Mouse (Mus musculus): ENCODE results near the gene Ankrd33. TPM values are rescaled to one million over a fixed set of nuclear protein-coding genes. Genes with fewer than 3 reads are reported as not detected.
A peak's percentile ranks its signal among the peaks of the same experiment; 100 is the strongest.

The Ankrd33 gene
- total RNA-seq, 2 experiments from 2014 or later: not detected

DNA sequence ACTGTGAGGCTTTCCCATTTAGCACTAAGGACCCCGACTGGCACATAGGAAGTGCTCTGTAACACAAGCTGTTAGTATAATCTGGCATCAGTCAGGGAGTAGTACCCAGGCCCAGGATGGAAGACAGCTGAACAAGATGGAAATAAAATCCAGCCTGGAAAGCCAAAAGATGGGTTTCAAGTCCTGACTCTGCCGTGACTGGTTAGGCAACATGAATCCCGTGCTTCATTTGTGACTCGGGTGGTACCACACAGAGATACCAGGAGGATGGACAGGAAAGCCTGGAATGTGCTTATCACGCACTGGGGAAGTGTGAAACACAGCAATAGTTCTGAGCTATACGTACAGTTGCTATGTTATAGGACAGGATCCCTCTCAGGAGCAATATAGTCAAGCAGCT, 25.0 kb downstream of the Ankrd33 start:
- intact Hi-C loops (cut with DNase I): no loop called here
- no peak for DNase-seq (ENCODE audit: extremely low spot score in 1 of 2, low spot score in 2 of 2)

DNA sequence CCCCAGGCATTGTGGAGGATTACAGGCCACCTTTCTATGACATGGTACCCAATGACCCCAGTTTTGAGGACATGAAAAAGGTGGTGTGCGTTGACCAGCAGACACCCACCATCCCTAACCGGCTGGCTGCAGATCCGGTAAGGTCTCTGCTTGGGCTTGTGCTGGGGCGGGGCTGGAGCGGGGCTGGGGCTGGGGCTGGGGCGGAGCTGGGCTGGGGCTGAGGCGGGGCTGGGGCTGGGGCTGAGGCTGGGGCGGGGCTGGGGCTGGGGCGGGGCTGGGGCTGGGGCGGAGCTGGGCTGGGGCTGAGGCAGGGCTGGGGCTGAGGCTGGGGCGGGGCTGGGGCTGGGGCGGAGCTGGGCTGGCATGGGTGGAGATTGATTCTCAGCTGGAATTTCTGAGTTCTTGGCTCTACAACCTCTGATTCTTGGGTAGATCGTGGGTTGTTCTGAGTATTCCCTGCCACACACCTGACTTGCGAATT, 25.5 kb downstream of the Ankrd33 start:
- no peak for DNase-seq (ENCODE audit: extremely low spot score in 1 of 2, low spot score in 2 of 2)
- intact Hi-C loops (cut with DNase I): no loop called here

DNA sequence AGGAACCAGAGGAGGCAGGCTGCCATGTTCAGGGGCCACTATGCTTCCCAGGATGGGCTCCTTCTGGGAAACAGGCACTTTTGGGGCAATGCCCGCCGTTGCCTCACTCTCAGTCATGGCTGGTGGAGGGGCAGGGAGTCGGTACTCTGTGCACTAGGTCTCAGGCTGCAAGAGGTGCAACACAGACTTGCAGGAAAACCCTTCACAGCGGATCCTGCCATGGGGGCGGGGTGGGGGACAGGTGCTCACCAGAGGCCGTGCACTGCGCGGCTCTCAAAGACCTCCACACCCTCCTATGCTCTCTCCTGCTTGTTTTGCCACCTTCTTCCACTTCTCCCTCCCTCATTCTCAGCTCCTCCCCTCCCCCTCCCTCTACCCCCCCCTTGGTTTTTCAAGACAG, 27.1 kb downstream of the Ankrd33 start:
- no peak for DNase-seq (ENCODE audit: extremely low spot score in 1 of 2, low spot score in 2 of 2)
- intact Hi-C loops (cut with DNase I): no loop called here

DNA sequence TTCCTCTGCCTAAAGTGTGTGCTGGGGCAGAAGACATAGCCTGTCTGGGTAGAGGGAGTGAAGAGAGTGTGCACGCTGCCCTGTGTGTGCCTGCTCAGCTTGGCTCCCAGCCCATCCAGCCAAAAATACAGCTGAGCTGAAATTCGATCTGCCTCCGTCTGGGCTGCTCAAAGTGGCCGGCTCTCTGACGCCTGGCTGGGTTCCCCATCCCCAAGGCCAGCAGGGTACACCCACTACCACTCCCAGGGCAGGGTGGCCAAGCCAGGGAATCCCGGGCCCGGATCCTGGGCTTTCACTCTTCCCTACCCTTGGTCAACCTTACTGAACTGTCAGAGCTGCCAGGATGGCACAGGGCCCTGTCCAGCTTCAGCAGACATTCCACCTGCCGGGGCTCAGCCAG, 27.9 kb downstream of the Ankrd33 start:
- DNase-seq (ENCODE audit: extremely low spot score in 1 of 2, low spot score in 2 of 2): peak in 1 of 2 experiments; percentile 74
- intact Hi-C loops (cut with DNase I): no loop called here

DNA sequence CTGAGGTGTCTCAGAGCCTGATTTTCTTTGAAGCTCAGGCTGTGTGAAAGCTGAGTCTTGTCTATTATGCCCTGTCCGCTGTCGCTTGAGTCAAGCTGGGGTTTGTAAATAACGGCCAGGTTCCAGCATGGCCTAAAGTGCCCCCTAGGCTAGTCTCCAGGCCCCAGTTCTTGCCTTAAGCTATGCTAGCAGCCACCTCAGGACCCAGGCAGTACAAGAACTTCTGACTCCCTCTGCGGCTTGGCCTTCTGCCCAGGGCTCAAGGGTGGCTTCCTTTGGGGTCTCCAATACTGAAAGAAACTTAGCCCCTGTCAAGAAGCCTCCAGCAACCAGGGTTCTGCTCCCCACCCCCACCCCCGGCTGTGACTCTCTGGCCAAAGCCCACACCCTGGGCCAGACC, 28.6 kb downstream of the Ankrd33 start:
- intact Hi-C loops (cut with DNase I): no loop called here
- peak in 1 of 2 experiments; percentile 36 for DNase-seq (ENCODE audit: extremely low spot score in 1 of 2, low spot score in 2 of 2)

DNA sequence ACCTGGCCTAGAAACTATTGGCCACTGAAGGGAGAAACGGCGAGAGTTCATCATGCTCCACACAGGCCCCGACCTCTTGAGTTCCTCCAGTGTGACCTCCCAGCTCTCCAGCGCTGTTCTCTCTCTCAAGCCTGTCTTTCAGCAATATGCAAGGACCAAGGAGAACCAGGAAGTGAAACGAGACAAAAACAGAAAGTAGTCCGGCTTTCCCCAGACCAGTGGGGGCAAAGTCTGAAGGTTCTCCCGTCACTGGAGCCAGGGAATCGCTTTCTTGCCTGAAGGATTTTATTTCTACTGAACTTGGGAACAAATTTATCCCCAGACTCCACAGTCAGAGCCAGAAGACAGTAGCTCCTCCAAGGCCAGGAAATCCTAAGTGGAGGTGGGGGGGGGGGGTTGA, 29.2 kb downstream of the Ankrd33 start:
- intact Hi-C loops (cut with DNase I): no loop called here
- DNase-seq (ENCODE audit: extremely low spot score in 1 of 2, low spot score in 2 of 2): no peak

DNA sequence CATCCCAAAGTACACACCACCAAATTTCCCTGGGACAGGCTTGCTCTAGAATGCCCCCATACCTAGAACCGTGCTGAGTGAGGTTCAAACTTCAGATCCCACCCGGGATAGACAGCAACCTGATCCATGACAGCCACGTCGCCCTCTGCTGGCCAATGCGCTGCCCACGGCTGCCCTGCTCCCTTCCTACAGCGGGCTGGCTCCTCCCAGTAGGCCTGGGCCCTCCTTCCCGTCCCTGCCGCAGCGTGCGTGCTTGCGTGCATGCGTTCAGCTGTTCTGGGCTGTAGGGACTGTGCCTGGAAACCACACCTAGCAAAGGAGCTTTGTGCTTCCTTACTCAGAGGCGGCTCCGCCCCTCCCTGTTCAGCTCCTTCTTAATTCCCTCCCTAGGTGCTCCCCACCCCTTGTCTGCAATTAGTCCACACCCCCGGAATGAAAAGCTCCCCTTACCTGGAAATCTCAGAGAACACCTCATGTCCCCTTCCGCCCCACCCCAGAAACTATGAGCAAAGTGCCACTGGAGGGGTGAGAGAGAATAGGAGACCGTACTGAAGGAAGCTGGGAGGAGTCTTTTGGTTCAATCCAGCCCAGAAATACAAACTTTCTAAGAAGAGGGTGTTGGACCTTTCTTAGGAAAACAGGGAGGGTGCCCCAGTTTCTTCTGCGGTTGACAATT, 30.0 kb downstream of the Ankrd33 start:
- intact Hi-C loops (cut with DNase I): no loop called here

DNA sequence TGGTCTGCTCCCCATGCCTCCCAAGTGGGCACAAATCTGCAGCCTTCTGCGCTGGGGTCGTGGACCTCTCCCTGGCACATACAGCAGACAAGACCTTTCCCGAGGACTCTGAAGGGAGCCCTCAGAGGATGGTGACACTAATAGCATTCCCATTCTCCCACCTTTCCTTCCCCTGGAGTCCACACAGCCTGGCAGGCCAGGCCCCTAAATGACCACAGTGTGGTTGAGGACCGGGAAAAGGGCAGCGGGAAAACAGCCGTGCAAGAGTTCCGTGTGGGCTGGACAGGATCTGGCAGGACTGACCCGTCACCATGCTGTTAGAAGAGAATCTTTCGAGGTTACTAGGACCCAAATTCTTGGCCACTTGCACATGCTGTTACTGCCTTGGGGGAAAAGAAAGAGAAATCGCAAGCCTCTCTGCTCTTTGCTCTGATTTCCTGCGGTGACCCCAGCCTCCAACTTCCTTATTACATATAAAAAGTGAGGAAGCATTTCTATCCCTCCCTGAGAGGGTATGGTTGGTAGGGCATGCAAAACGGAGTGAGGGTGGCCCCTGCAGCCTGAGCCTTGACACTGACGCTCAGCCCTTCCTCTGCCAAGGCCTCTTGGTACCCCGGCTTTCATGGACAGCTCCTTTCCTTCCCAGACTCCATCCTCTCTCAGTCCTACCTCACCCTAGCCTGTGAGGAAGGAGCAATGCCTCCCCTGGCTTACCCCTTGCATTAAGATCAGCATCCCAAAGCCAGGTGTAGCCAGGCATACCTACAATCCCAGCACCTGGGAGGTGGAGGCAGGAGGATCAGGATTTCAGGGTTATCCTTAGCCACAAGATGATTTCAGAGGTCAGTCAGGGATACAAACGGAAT, 30.8 kb downstream of the Ankrd33 start:
- intact Hi-C loops (cut with DNase I): no loop called here

More for the DNA sequence above, 30.0 kb downstream of the Ankrd33 start:
- peak; percentile 91 to 97 for DNase-seq (ENCODE audit: extremely low spot score in 1 of 2, low spot score in 2 of 2)

DNA sequence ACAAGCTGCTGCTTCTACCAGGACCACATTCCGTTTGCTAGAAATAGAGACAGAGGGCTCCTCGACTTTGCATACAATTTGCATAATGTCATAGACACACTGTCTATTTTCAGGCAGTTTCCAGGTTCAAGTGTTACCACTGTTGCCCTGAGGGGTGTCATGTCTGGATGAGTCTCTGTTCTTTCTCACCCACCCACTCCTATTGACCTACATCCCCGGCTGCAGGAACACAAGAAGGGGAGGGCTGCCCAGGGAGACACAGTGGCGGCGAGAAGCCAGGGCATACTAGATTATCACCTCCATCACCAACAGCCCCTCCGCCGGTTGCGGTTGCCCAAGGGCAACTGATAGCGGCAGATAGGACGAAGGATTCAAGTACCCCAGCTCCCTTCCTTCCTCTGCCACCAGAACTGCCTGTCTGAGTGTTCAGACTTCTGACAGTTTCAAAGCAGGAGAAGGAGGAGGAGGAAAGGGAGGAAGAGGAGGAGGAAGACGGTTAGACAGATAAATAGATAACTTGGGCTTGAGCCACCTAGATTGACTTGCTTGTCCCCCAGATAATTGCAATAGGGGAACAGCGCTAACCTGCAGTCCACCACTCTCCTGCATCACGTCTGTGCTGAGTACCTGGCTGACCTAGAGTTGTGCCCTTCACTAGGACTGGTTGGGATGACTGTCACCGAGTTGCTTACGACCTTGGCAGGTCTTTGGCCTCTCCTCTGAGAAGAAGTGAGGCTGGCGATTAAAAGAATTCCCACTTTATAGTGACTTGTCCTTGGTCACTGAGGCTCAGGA, 31.8 kb downstream of the Ankrd33 start:
- DNase-seq (ENCODE audit: extremely low spot score in 1 of 2, low spot score in 2 of 2): no peak
- intact Hi-C loops (cut with DNase I): no loop called here

More for the DNA sequence above, 30.8 kb downstream of the Ankrd33 start:
- DNase-seq (ENCODE audit: extremely low spot score in 1 of 2, low spot score in 2 of 2): no peak

DNA sequence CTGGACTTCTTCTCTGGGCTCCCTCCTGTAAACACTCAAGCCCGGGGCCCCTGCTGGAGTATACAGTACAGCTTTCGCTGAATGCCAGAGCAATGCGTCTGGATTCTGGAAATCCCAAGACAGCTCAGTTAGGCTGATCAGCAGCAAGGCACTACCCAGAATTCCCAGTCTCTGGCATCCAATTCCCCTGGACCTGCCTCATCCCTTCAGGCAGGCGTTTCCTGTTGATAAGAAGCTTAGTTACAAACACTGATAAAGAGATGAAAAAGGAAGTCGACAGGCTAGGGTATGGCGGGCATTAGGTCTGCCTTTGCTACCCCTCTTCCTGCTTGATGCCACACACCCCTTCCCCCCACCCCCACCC, 32.3 kb downstream of the Ankrd33 start:
- DNase-seq (ENCODE audit: extremely low spot score in 1 of 2, low spot score in 2 of 2): no peak
- intact Hi-C loops (cut with DNase I): no loop called here

DNA sequence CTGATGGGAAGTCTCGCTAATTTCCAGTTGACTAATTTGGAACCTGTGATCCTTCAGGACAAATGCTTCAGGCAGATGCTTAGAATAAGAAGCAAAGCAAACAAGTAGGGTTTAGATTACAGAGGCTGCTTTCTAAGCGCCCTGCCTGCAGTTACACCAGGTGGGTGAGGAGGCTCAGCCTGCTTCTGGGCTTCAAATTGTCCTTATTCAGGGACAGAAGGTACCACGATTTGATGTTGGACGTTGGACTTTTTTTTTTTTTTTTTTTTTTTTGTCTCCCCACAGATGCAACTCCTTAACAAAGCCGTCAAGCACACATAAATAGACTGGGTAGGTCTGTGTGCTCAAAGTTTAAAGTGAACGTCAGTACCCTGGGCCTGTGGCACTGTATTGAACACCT, 33.0 kb downstream of the Ankrd33 start:
- DNase-seq (ENCODE audit: extremely low spot score in 1 of 2, low spot score in 2 of 2): no peak
- intact Hi-C loops (cut with DNase I): no loop called here

DNA sequence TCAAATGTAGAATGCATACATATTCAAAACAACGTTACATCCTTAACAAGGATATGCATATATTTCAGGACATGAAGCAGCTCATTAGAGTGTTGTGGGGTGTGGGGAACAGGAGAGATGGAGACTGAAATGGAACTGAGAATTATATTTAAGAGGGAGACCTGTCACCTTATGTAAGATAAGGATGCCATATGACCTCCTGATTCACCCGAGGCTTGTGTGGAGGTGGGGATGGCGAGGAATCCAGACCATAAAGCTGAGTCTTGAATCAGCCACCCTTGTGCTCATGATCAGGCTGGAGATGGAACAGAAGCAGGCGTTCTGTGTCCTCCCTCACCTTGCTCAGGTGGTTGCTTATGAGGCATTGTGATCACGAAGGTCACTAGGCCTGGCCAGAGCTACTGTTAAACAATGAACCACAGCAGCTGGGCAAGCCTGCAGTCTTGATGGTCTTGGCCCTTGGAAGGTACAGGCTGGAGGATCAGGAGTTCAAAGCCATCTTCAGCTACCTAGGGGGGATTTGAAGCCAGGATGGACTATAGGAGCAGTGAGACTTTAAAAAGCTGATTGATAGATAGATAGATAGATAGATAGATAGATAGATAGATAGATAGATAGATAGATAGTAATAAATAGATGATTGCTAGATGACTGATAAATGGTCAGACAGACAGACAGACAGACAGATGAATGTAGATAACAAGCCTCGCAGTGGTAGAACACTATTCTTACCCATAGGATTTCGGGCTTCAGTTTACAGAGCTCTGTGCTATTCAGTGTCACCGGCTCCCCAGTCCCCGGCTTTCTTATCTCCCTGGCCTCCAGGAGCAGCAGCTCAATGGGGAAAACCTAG, 36.1 kb downstream of the Ankrd33 start:
- no peak for DNase-seq (ENCODE audit: extremely low spot score in 1 of 2, low spot score in 2 of 2)
- intact Hi-C loops (cut with DNase I): no loop called here

DNA sequence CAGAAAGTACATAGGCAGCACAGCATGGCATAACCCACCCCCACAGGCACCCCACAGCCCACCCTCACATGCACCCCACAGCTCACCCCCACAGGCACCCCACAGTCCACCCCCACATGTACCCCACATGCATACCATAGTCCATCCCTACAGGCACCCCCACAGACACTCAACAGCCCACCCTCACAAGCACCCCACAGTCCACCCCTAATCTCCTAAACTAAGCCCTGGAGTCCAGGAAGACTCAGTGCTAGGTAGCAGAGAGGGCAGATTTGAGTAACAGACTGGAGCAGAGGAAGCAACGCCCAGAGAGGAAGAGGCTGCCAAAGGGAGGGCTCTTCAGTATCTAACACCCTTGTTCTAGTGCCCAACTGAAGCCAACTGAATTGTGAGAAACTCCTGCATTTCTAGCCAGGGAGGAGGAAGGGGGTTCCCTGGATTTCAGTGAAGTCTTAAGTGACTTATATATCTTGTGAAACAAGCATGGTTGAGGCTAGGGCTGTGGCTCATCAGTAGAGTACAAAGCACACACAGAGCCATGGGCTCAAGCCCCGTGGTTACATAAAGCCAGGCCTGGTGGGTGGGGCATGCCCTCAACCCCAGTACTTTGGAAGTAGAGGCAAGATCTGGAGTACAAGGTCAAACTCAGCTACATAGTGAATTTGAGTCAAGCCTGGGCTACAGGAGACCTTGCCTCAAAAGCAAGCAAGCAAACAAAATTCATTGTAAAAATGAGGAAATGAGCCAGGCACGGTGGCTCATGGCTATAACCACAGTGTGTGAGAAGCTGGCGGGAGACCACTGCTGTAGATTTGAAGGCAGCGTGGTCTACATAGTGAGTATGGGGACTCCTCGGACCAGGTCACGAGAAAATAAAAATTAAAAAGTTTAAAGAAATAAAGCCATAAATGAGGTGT, 39.4 kb downstream of the Ankrd33 start:
- no peak for DNase-seq (ENCODE audit: extremely low spot score in 1 of 2, low spot score in 2 of 2)
- intact Hi-C loops (cut with DNase I): no loop called here

DNA sequence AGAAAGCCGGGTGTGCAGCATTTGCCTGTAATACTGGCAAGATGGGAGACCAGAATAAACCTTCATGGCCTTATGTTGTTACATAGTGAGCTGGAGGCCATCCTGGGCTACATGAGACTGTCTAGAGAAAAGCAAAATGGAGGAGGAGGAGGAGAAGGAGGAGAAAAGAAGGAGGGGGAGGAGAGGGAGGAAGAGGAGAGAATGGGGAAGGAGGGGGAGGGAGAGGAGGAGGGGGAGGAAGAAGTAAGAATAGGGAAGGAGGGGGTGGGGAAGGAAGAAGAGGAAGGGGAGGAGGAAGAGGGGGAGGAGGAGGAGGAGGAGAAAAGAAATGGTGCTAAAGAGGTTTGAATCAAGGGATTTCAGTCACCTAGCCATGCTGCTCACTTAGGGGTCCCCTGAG, 44.6 kb downstream of the Ankrd33 start:
- intact Hi-C loops (cut with DNase I): no loop called here
- no peak for DNase-seq (ENCODE audit: extremely low spot score in 1 of 2, low spot score in 2 of 2)

DNA sequence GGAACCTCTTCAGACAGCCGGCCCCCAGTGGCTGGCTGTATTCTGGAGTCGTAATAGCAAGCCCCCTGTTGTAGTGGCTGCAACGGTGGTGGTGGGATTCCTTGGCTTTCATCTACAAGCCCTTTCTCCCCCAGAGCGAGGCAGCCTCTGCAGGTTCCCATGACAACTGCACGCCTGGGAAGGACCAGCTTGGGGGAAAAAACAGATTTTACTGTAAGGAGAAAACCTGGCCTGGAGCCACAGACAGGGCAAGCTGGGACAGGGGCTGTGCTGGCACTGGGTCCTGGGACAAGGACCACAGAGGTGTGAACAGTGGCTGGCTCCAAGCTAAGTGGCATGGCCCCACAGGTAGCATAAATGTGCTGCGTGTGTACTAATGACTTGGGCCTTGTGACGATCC, 45.0 kb downstream of the Ankrd33 start:
- DNase-seq (ENCODE audit: extremely low spot score in 1 of 2, low spot score in 2 of 2): peak; percentile 79 to 81
- intact Hi-C loops (cut with DNase I): no loop called here

DNA sequence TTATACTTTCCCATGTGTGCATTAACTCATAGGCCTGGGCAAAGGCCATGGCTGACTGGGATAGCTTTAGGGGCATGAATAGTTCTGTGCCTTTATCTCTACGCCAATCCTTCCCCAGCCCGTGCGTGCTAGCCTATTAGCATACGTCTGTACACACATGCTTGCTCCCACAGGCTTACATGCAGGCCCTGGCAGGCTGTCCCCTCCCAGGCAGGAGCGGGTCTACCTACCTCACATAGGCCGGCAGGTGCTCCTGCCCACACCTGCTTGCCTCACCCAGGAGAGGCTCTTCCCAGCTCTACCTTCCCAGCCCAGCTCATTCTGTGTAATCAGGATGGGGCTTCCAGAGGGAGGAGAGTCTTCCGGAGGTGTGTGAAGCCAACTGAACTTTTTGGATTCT, 46.0 kb downstream of the Ankrd33 start:
- no peak for DNase-seq (ENCODE audit: extremely low spot score in 1 of 2, low spot score in 2 of 2)
- intact Hi-C loops (cut with DNase I): no loop called here

DNA sequence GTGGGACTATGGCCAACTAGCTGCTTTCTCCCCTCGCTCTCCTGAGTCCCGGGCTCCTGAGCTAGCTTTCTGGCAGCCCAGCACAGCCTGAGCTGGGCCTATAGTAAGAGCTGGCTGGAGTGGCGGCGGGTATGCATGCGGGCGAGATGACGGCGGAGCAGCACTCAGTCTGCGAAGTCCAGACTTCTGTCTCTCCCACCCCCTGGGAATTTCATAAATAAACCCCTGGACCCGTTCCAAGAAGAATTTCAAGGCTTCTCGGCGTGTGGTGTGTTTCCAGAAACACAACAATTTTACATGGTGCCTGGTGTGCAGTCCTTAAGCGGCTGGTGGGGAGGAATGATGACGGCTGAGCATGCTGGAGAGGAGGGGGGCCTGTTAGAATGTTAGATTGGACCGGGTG, 47.5 kb downstream of the Ankrd33 start:
- intact Hi-C loops (cut with DNase I): no loop called here
- peak; percentile 65 to 76 for DNase-seq (ENCODE audit: extremely low spot score in 1 of 2, low spot score in 2 of 2)

DNA sequence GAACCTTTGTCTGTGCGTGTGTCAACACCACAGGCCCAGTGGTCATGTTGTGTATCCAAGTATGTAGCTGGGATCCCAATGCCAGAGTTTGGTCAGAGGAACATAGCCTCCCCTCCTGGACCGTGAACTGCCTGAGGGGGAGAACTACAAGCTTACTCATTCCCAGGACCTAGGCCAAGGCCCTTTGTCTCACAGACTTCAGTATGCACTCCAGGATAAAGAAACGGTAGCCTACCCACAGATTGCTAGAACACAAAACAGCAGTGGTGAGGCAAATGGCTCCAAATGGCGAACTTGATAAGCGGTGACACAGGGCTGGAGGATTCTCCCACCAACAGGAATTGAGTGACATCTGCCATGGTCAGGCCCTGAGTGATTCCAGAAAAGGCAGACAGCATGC, 48.3 kb downstream of the Ankrd33 start:
- DNase-seq (ENCODE audit: extremely low spot score in 1 of 2, low spot score in 2 of 2): no peak
- intact Hi-C loops (cut with DNase I): no loop called here

Measured in left cerebral cortex, postnatal 10 days (tissue).